Mouse (Mus musculus) lung, postnatal 0 days (tissue): ENCODE data around the gene Slc39a2. TPM values are rescaled to one million over a fixed set of nuclear protein-coding genes. Genes with fewer than 3 reads are reported as not detected.

ENCODE experiments used
- ATAC-seq: fragments of 200-750 bp; cut with Nextera tagmentation; 2 replicates; pipeline ENCODE4 v1.8.0; 2017; ENCODE audit warnings: moderate library complexity
- DNase-seq: peaks from one replicate; pipeline ENCODE4 v3.0.0-alpha.2; 2016; ENCODE audit warnings: low spot score
- H3K27ac ChIP-seq: fragments of 300-500 bp; sonication (generic); 2 replicates; pipeline ENCODE4 v1.5.1; 2014; ENCODE audit warnings: antibody characterized with exemption, mild to moderate bottlenecking, low read length, mixed read lengths
- H3K27me3 ChIP-seq: fragments of 300-500 bp; sonication (generic); replicated peaks from 2 replicates; pipeline ENCODE4 v1.6.1; 2014; ENCODE audit warnings: low read length, mixed read lengths; ENCODE audit not compliant: insufficient read depth
- H3K36me3 ChIP-seq: fragments of 300-500 bp; sonication (generic); 2 replicates; pipeline ENCODE4 v1.6.1; 2014; ENCODE audit warnings: low read length, mixed read lengths; ENCODE audit not compliant: insufficient read depth
- H3K4me1 ChIP-seq: fragments of 300-500 bp; sonication (generic); 2 replicates; pipeline ENCODE4 v1.6.1; 2014; ENCODE audit warnings: antibody characterized with exemption, low read depth, low read length, mixed read lengths; ENCODE audit not compliant: insufficient read depth
- H3K4me2 ChIP-seq: fragments of 300-500 bp; sonication (generic); replicated peaks from 2 replicates; pipeline ENCODE4 v1.6.1; 2014; ENCODE audit warnings: low read depth, mild to moderate bottlenecking, low read length, moderate library complexity, mixed read lengths
- H3K4me3 ChIP-seq: fragments of 300-500 bp; sonication (generic); 2 replicates; pipeline ENCODE4 v1.5.1; 2014; ENCODE audit warnings: low read depth, low read length
- H3K9ac ChIP-seq: fragments of 300-500 bp; sonication (generic); replicated peaks from 2 replicates; pipeline ENCODE4 v1.6.1; 2014; ENCODE audit warnings: low read depth, mild to moderate bottlenecking
- H3K9me3 ChIP-seq: fragments of 300-500 bp; sonication (generic); 2 replicates; pipeline ENCODE4 v1.6.1; 2016; ENCODE audit warnings: low read length, mixed read lengths
- CTCF ChIP-seq: IDR thresholded peaks from 2 replicates; pipeline ENCODE4 v1.5.1; 2016; ENCODE audit warnings: antibody characterized with exemption, mild to moderate bottlenecking
- EP300 ChIP-seq: IDR thresholded peaks from 2 replicates; pipeline ENCODE4 v1.6.1; 2016; ENCODE audit warnings: antibody characterized with exemption, mild to moderate bottlenecking, control low read depth
- WGBS: fragments of 180-500 bp; shearing (Covaris S2); extraction: QIAGEN DNeasy Blood & Tissue Kit; methylation state at CpG from one replicate; pipeline ENCODE4 v1.1.7; 2014; 5-methylcytosine and 5-hydroxymethylcytosine counted together
- polyA plus RNA-seq: library from polyadenylated mRNA; unstranded; fragments of >200 nt; fragmentation: Nextera tagmentation; extraction: Ambion mirVana; gene quantifications from 2 replicates; pipeline ENCODE4 v1.2.1, GENCODE M21; 2015

Slc39a2 gene
- polyA plus RNA-seq, 1 experiment from 2014 or later, result 3.7 TPM

- DNase-seq (no peak), ATAC-seq (no peak)
- Histone ChIP-seq H3K9me3 (no peaks in the 10 kb centered on the region), H3K4me2 (peak overlapping the region; percentile 78; the same call in 1 of the 2 replicates), H3K27me3 (no peaks in the 10 kb centered on the region), H3K4me1 (peaks cover 8% of the 10 kb centered on the region; the same call in 1 of the 2 replicates), H3K4me3 (no peak overlapping the region), H3K27ac (no peak overlapping the region), H3K36me3 (no peaks in the 10 kb centered on the region), H3K9ac (no peak overlapping the region)
- 86% methylated on average over 10 of the region's 10 CpGs for WGBS
- TF ChIP-seq EP300 (no peak), CTCF (no peak)
Measured at GRCm38 (mm10) chr14:51911301-51911700, 18.6 kb downstream of the Slc39a2 start.

- Histone ChIP-seq H3K36me3 (no peaks in the 10 kb centered on the region), H3K27ac (peak overlapping the region; percentile 94), H3K27me3 (no peaks in the 10 kb centered on the region), H3K4me2 (peak overlapping the region; percentile 78), H3K4me3 (peak overlapping the region; percentile 57), H3K9ac (peak overlapping the region; percentile 74), H3K4me1 (peaks cover 8% of the 10 kb centered on the region; the same call in 1 of the 2 replicates), H3K9me3 (no peaks in the 10 kb centered on the region)
- TF ChIP-seq CTCF (no peak), EP300 (no peak)
- no peak for ATAC-seq
- WGBS, result 10% methylated on average over 14 of the region's 14 CpGs
- DNase-seq, result no peak
Measured at GRCm38 (mm10) chr14:51912391-51913061, 19.8 kb downstream of the Slc39a2 start.

GRCm38 (mm10) chr14:51913062-51913959, 20.6 kb downstream of the Slc39a2 start:
- TF ChIP-seq EP300 (no peak), CTCF (no peak)
- H3K36me3 ChIP-seq, result no peaks in the 10 kb centered on the region
- DNase-seq, result peak; percentile 93
- H3K27ac ChIP-seq, result peak overlapping the region; percentile 94
- ATAC-seq, result peak; percentile 86
- no peaks in the 10 kb centered on the region for H3K27me3 ChIP-seq
- H3K4me1 ChIP-seq, result peaks cover 8% of the 10 kb centered on the region; the same call in 1 of the 2 replicates
- no peaks in the 10 kb centered on the region for H3K9me3 ChIP-seq
- WGBS, result under 1% methylated on average over 52 of the region's 58 CpGs
- H3K4me3 ChIP-seq, result peak overlapping the region; percentile 57
- H3K4me2 ChIP-seq, result peak overlapping the region; percentile 78
- peak overlapping the region; percentile 74 for H3K9ac ChIP-seq

- peak within 1 kb of the TSS; percentile 74 for H3K9ac ChIP-seq
- H3K36me3 ChIP-seq, result no peaks in the 10 kb centered on the region
- WGBS, result 3% methylated on average over 19 of the region's 23 CpGs
- H3K4me3 ChIP-seq, result peak within 1 kb of the TSS; percentile 57
- H3K4me2 ChIP-seq, result peak within 1 kb of the TSS; percentile 78
- ATAC-seq, result peak; percentile 87
- TF ChIP-seq EP300, result peak; percentile 63
- 0 out of 2 replicates have a peak, but pooled peaks have one; percentile 1 for TF ChIP-seq CTCF
- peaks cover 8% of the 10 kb centered on the region; the same call in 1 of the 2 replicates for H3K4me1 ChIP-seq
- peak within 1 kb of the TSS; percentile 94 for H3K27ac ChIP-seq
- DNase-seq, result peak; percentile 94
- no peaks in the 10 kb centered on the region for H3K27me3 ChIP-seq
- no peaks in the 10 kb centered on the region for H3K9me3 ChIP-seq
Measured at GRCm38 (mm10) chr14:51913960-51914762, 21.5 kb downstream of the Slc39a2 start, which contains the start of gene Ndrg2. TSS of gene Ndrg2 (minus strand) at chr14:51914158.

- Histone ChIP-seq H3K27me3 (no peaks in the 10 kb centered on the region), H3K4me2 (no peak overlapping the region), H3K4me3 (no peak overlapping the region), H3K9me3 (no peaks in the 10 kb centered on the region), H3K36me3 (no peaks in the 10 kb centered on the region), H3K27ac (peak overlapping the region; percentile 94), H3K4me1 (peaks cover 8% of the 10 kb centered on the region; the same call in 1 of the 2 replicates), H3K9ac (no peak overlapping the region)
- ATAC-seq, result peak; percentile 9; the same call in 1 of the 2 replicates
- TF ChIP-seq EP300 (no peak), CTCF (no peak)
- WGBS, result 6% methylated on average over 3 of the region's 3 CpGs
- DNase-seq, result peak; percentile 83
Measured at GRCm38 (mm10) chr14:51915030-51915429, 22.3 kb downstream of the Slc39a2 start.
